8 mouse cellular contexts compared by ENCODE assay signal in genomic region chr14:105815281-105815680, GRCm38 (mm10).
DNase-seq lines count a peak whose midpoint lies in the region; ATAC-seq and TF ChIP-seq lines count a peak whose summit lies in the region.

No protein-coding gene starts in this region.

- no peak for ATAC-seq in lung, postnatal 0 days
- ATAC-seq in neural tube, embryonic 12.5 days (ENCODE audit: low FRiP score, low read depth) = peak; percentile 87
- no peak for ATAC-seq in monocyte, adult 5-6 weeks (replicated peaks; ENCODE audit: insufficient number of reproducible peaks, low FRiP score, low TSS enrichment, poor library complexity, severe bottlenecking)

- peak overlapping the region; percentile 51 for H3K4me2 ChIP-seq in lung, postnatal 0 days (replicated peaks; ENCODE audit: low read depth, low read length)
- peak overlapping the region; percentile 53 for H3K4me2 ChIP-seq in neural tube, embryonic 12.5 days (replicated peaks)

- H3K9ac ChIP-seq in lung, postnatal 0 days (replicated peaks; ENCODE audit: low read depth) = no peak overlapping the region
- H3K9ac ChIP-seq in neural tube, embryonic 12.5 days = no peak overlapping the region

- peaks cover 6% of the 10 kb centered on the region; the same call in 1 of the 2 replicates for H3K4me1 ChIP-seq in lung, postnatal 0 days (ENCODE audit: insufficient read depth, low read depth, low read length)
- H3K4me1 ChIP-seq in limb, embryonic 10.5 days = peaks cover 13% of the 10 kb centered on the region
- H3K4me1 ChIP-seq in neural tube, embryonic 12.5 days = no peaks in the 10 kb centered on the region

- WGBS in lung, postnatal 0 days = 8% methylated on average over 12 of the region's 12 CpGs
- WGBS in limb, embryonic 10.5 days = 17% methylated on average over 12 of the region's 12 CpGs
- 6% methylated on average over 12 of the region's 12 CpGs for WGBS in neural tube, embryonic 12.5 days

- no peak for TF ChIP-seq CTCF in lung, postnatal 0 days (IDR thresholded peaks at IDR 0.05)

- no peak for TF ChIP-seq EP300 in lung, postnatal 0 days (IDR thresholded peaks at IDR 0.05)

- H3K27ac ChIP-seq in lung, postnatal 0 days (ENCODE audit: low read length) = 0 out of 2 replicates have a peak overlapping the region, but pooled peaks have one; percentile 62
- H3K27ac ChIP-seq in limb, embryonic 10.5 days = peak overlapping the region; percentile 16; the same call in 1 of the 2 replicates
- H3K27ac ChIP-seq in neural tube, embryonic 12.5 days = no peak overlapping the region

- H3K4me3 ChIP-seq in lung, postnatal 0 days (ENCODE audit: low read depth, low read length) = peak overlapping the region; percentile 24
- H3K4me3 ChIP-seq in limb, embryonic 10.5 days = peak overlapping the region; percentile 37
- H3K4me3 ChIP-seq in neural tube, embryonic 12.5 days = peak overlapping the region; percentile 19; the same call in 1 of the 2 replicates

- no peaks in the 10 kb centered on the region for H3K27me3 ChIP-seq in lung, postnatal 0 days (replicated peaks; ENCODE audit: insufficient read depth, low read length)
- H3K27me3 ChIP-seq in limb, embryonic 10.5 days (ENCODE audit: low read depth, poor library complexity, severe bottlenecking) = no peaks in the 10 kb centered on the region
- no peaks in the 10 kb centered on the region for H3K27me3 ChIP-seq in neural tube, embryonic 12.5 days (replicated peaks)

- H3K9me3 ChIP-seq in lung, postnatal 0 days (ENCODE audit: low read length) = no peaks in the 10 kb centered on the region
- no peaks in the 10 kb centered on the region for H3K9me3 ChIP-seq in limb, embryonic 10.5 days (replicated peaks)
- H3K9me3 ChIP-seq in neural tube, embryonic 12.5 days = no peaks in the 10 kb centered on the region

- no peaks in the 10 kb centered on the region for H3K36me3 ChIP-seq in lung, postnatal 0 days (ENCODE audit: insufficient read depth, low read length)
- H3K36me3 ChIP-seq in limb, embryonic 10.5 days = no peaks in the 10 kb centered on the region
- no peaks in the 10 kb centered on the region for H3K36me3 ChIP-seq in neural tube, embryonic 12.5 days

- DNase-seq in lung, postnatal 0 days (ENCODE audit: low spot score) = no peak
- no peak for DNase-seq in lung, postnatal 14 days
- peak; percentile 49 for DNase-seq in forelimb bud, embryonic 11.5 days (ENCODE audit: low read depth, low spot score)
- peak; percentile 40 for DNase-seq in limb, embryonic 10.5 days (ENCODE audit: low spot score)
- DNase-seq in spleen, adult 18-20 months = no peak
- no peak for DNase-seq in cerebellum, adult 18-20 months

Comparison
In these comparisons a context has a peak if more than half of its experiments do, and no peak if none do; other contexts are left out.
1. DNase-seq: peak in forelimb bud, embryonic 11.5 days (single experiment) and limb, embryonic 10.5 days (single experiment); none in lung, postnatal 0 days (single experiment), lung, postnatal 14 days (single experiment), spleen, adult 18-20 months (0 of 2) and cerebellum, adult 18-20 months (0 of 2).
2. Peak in every context shown above with its lines, with median percentiles within 50 percentile points of each other: H3K4me3 ChIP-seq.